Mouse (Mus musculus) T-helper 17 cell (primary cell): ENCODE measurements around the gene Ldhd.

Source experiments
- in situ Hi-C, 2 experiments: fragments of 300-600 bp; cut with MboI, MseI; formaldehyde crosslinking; loops; 1 replicate in 1 of 2; 2 replicates in 1 of 2; pipeline ENCODE4 v1.15.1; 2025; ENCODE audit warnings: high pct_unique_total_duplicates in 2 of 2

Ldhd gene

GRCm38 (mm10) chr8:111595712-111596484 lies 34.3 kb downstream of the Ldhd start:
- in situ Hi-C loops, result no loop called here

- in situ Hi-C loops, result no loop called here
Observed at GRCm38 (mm10) chr8:111594951-111595350, 35.2 kb downstream of the Ldhd start.

GRCm38 (mm10) chr8:111594044-111594840 lies 35.9 kb downstream of the Ldhd start:
- in situ Hi-C loops, result no loop called here

GRCm38 (mm10) chr8:111592390-111592910 lies 37.7 kb downstream of the Ldhd start:
- in situ Hi-C loops, result no loop called here

GRCm38 (mm10) chr8:111591176-111591575 lies 39.0 kb downstream of the Ldhd start:
- in situ Hi-C loops, result no loop called here

- in situ Hi-C loops, result no loop called here
Observed at GRCm38 (mm10) chr8:111590214-111590613, 40.0 kb downstream of the Ldhd start.

- in situ Hi-C loops, result no loop called here
Observed at GRCm38 (mm10) chr8:111588336-111588735, 41.8 kb downstream of the Ldhd start.

- in situ Hi-C loops, result no loop called here
Observed at GRCm38 (mm10) chr8:111587545-111588094, 42.6 kb downstream of the Ldhd start.

- in situ Hi-C loops, result no loop called here
Observed at GRCm38 (mm10) chr8:111584946-111585345, 45.2 kb downstream of the Ldhd start.

- in situ Hi-C loops, result no loop called here
Observed at GRCm38 (mm10) chr8:111582386-111582785, 47.8 kb downstream of the Ldhd start.

- in situ Hi-C loops, result no loop called here
Observed at GRCm38 (mm10) chr8:111580306-111580705, 49.9 kb downstream of the Ldhd start.

GRCm38 (mm10) chr8:111579318-111579717 lies 50.9 kb downstream of the Ldhd start:
- in situ Hi-C loops, result loop anchor here in 1 of 2 experiments (10.0 kb wide), 1 partner anchor 1055 kb away; no protein-coding TSS in a partner anchor

GRCm38 (mm10) chr8:111577880-111578533 lies 52.2 kb downstream of the Ldhd start:
- in situ Hi-C loops, result loop anchor here in 1 of 2 experiments (10.0 kb wide), 1 partner anchor 1057 kb away; no protein-coding TSS in a partner anchor

GRCm38 (mm10) chr8:111576501-111576900 lies 53.7 kb downstream of the Ldhd start:
- in situ Hi-C loops, result loop anchor here in 1 of 2 experiments (10.0 kb wide), 1 partner anchor 1058 kb away; no protein-coding TSS in a partner anchor

GRCm38 (mm10) chr8:111575492-111575891 lies 54.7 kb downstream of the Ldhd start:
- in situ Hi-C loops, result loop anchor here in 1 of 2 experiments (10.0 kb wide), 1 partner anchor 1059 kb away; no protein-coding TSS in a partner anchor

- in situ Hi-C loops, result loop anchor here (5.0 to 25.0 kb wide), 3 partner anchors 1058 to 2012 kb away; partner anchors contain the start of genes Dhx38 (in 1 of the 2) and Txnl4b (in 1 of the 2)
Observed at GRCm38 (mm10) chr8:111574016-111574415, 56.2 kb downstream of the Ldhd start.
